Mouse (Mus musculus): ENCODE results near the gene Ddx47.

DNA sequence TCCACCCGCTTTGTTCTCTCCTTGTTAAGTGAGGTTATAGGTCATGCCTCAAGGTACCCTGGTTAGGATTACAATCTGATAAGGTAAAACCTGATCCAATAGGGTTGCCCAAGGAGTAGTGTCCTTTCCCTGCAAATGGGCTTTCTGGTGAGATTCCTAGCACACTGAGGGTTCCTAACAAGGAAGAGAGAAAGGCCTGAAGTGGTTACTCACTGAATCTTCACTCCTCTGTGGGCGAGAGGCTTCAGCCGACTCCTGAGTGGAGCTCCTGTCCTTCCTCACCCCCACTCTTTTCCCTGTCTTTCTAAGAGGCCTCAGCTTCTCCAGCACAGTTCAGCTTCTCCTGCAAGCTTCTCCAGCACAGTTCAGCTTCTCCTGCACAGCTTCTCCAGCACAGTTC is 12.6 kb upstream of the Ddx47 start:
- no peak for TF ChIP-seq EP300 (IDR thresholded peaks at IDR 0.05; ENCODE audit: low read depth)
- TF ChIP-seq CTCF (IDR thresholded peaks at IDR 0.05; ENCODE audit: low read depth), result no peak
